Mouse (Mus musculus) liver, adult (tissue): ENCODE data around the gene Arfgap2.

Source experiments
- GATA4 ChIP-seq: IDR thresholded peaks from 2 replicates; pipeline ENCODE4 v1.6.1; 2014; ENCODE audit warnings: mild to moderate bottlenecking, low read length; ENCODE audit not compliant: insufficient replicate concordance

The Arfgap2 gene

DNA sequence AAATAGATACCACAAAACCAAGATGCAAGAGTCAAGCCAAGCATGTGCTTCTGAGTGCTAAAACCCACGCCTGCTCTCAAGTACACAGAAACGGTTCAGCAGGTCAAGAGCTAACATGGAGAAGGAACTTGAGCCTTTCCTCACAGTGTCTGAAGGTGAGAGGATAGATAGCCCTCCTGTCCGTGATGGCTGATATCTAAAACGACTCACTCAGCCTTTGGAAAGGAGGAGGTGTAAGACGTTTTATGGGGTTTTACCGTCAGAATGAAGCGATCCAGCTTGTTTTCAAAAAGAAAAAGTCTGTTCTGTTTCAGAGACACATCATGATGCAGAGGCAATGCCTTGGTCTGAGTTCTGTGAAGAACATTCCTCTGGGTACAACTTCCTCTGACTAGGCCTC lies 49.4 kb downstream of the Arfgap2 start:
- no peak for TF ChIP-seq GATA4

- TF ChIP-seq GATA4, result no peak
Measured at GRCm38 (mm10) chr2:91320559-91321529, 56.1 kb downstream of the Arfgap2 start.

DNA sequence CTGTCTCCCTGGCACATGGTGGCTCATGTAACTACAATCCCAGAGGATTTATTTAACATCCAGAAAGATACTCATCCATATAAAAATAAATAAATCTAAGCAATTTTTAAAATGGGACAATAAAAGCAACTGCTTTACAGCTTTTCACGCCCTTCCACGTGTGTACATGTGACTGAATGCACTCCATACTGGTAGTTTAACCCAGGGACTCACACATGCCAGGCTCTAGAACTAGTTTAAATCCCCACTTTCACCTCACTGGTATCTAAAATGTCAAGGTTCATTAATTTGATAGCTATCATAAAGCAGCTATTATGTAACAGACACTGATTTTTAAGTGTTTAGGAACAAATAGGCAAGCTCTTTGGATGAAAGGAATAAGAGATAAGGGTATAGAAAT lies 57.1 kb downstream of the Arfgap2 start:
- no peak for TF ChIP-seq GATA4

DNA sequence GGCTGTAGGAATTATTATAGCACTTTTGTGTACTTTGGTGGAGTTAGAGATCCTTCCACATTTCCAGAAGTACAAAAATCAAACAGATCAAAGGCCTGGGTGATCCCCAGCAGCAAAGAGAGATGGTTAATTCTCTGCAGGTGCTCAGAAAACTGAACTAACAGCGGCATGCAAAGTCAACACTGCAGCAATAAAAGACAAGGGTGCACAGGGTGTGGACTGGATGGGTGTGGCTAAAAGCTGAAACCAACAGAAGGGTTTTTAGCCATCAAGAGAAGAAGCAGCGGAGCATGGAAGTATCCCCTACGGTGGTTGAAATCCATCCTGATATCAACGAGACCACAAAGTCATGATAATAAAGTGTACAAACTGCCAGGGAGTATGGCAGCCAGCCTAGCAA lies 57.7 kb downstream of the Arfgap2 start:
- no peak for TF ChIP-seq GATA4

DNA sequence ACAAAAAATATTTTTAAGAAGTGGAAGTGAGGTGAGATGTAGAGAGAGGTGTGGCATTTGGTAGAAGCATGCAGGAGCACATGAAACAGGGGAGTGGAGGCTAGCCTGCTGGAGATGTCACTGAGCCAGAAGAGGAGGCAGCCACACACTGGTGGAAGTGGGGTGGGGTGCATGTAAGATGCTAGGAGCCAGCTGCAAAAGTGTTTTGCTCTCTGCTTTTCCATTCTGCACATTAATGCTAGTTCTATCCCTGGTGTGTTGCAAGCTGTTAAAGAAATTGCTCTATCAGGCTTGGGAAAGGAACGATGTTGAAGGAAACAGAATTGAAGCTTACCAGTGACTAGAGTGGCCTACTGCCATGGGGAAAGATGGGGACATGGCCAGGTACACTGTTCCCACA lies 59.6 kb downstream of the Arfgap2 start:
- TF ChIP-seq GATA4, result no peak

GRCm38 (mm10) chr2:91324761-91325421 lies 60.1 kb downstream of the Arfgap2 start:
- no peak for TF ChIP-seq GATA4
